Mouse (Mus musculus) bone marrow, adult 2 months (tissue): ENCODE measurements around the gene Set. TPM values are rescaled to one million over a fixed set of nuclear protein-coding genes. Genes with fewer than 3 reads are reported as not detected.

Experiments
- H3K27ac ChIP-seq: fragments of 200-500 bp; 2 replicates; pipeline ENCODE4 v1.5.1; 2012; ENCODE audit warnings: low read depth, mild to moderate bottlenecking, control low read depth, inconsistent platforms, low read length; ENCODE audit not compliant: control insufficient read depth, poor library complexity, insufficient read depth
- H3K4me1 ChIP-seq: fragments of 200-500 bp; 2 replicates; pipeline ENCODE4 v1.6.1; 2011; ENCODE audit warnings: low read length; ENCODE audit not compliant: control insufficient read depth, insufficient read depth
- H3K4me3 ChIP-seq: fragments of 200-500 bp; replicated peaks from 2 replicates; pipeline ENCODE3; 2011; ENCODE audit warnings: mild to moderate bottlenecking, low read depth, low read length, control low read depth; ENCODE audit not compliant: control insufficient read depth
- CTCF ChIP-seq: fragments of 200-500 bp; IDR thresholded peaks from 2 replicates; pipeline ENCODE4 v1.5.1; 2011; ENCODE audit warnings: low read length, control low read depth; ENCODE audit not compliant: control insufficient read depth, insufficient read depth
- POLR2A ChIP-seq: fragments of 200-500 bp; IDR thresholded peaks from 2 replicates; pipeline ENCODE4 v1.6.1; 2011; ENCODE audit warnings: low read depth, mild to moderate bottlenecking, control low read depth, low read length, borderline replicate concordance; ENCODE audit not compliant: control insufficient read depth
- WGBS: fragments of 180-500 bp; shearing (Covaris S2); methylation state at CpG from one replicate; pipeline ENCODE4 v1.1.7; 2018; 5-methylcytosine and 5-hydroxymethylcytosine counted together
- polyA plus RNA-seq: library from polyadenylated mRNA; stranded (reverse); fragments of >200 nt; gene quantifications from 2 replicates; pipeline ENCODE4 v1.2.4, GENCODE M21; 2011; ENCODE audit warnings: low replicate concordance; ENCODE audit not compliant: missing spikeins, insufficient read depth, insufficient read length

Gene Set
- polyA plus RNA-seq, 1 experiment: 230 TPM

GRCm38 (mm10) chr2:30091521-30091920 is 34.3 kb downstream of the Set start:
- no peak for TF ChIP-seq POLR2A
- no peak for TF ChIP-seq CTCF
- H3K4me1 ChIP-seq: no peaks in the 10 kb centered on the region; the same call in 1 of the 2 replicates
- 95% methylated on average over 12 of the region's 12 CpGs for WGBS
- H3K27ac ChIP-seq: no peak overlapping the region
- H3K4me3 ChIP-seq: no peak overlapping the region

DNA sequence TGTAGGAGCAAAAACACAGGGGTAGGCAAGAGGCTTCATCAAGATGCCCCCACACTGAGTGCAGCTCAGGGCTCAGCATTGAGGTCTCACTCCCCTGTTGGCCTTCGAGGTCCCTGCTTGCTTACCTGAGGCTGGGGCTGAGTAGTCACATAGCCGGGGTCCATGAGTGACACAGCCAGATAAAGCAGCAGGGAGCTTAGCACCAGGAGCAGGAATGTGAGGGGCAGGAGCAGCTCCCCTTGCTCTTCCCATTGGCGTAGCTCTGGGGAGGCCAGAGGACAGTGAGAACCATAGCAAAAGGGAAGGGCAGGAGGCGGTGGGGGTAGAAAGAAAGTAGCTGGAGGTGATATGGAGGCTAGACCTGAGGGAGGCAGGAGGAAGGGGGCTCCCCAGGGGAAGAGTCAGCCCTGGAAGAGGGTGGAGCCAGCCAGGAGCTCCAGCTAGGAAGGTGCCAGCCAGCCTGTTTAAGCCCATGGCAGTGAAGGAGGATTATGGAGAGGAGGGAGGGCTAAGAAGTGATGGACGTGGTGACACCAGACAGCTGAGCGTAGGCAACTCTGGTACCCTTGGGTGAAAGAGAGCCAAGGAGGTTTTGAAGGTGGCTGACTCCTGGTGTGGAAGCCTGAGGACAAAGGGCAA is 35.2 kb downstream of the Set start:
- Histone ChIP-seq H3K4me3 (no peak overlapping the region), H3K27ac (no peak overlapping the region), H3K4me1 (no peaks in the 10 kb centered on the region; the same call in 1 of the 2 replicates)
- 82% methylated on average over 6 of the region's 6 CpGs for WGBS
- TF ChIP-seq POLR2A: no peak
- no peak for TF ChIP-seq CTCF

- no peaks in the 10 kb centered on the region; the same call in 1 of the 2 replicates for H3K4me1 ChIP-seq
- TF ChIP-seq CTCF (no peak), POLR2A (peak; percentile 60; the same call in 1 of the 2 replicates)
- H3K4me3 ChIP-seq: peak within 1 kb of the TSS; percentile 84
- peak within 1 kb of the TSS; percentile 46; the same call in 1 of the 2 replicates for H3K27ac ChIP-seq
- WGBS: under 1% methylated on average over 51 of the region's 51 CpGs
Measured at GRCm38 (mm10) chr2:30093471-30094207, 36.5 kb downstream of the Set start, which contains the start of gene Zdhhc12. Gene Zdhhc12, minus strand, starts transcription at chr2:30093648.

- H3K4me1 ChIP-seq: no peaks in the 10 kb centered on the region; the same call in 1 of the 2 replicates
- no peak for TF ChIP-seq CTCF
- TF ChIP-seq POLR2A: no peak
- no peak overlapping the region for H3K27ac ChIP-seq
- 2% methylated on average over 13 of the region's 13 CpGs for WGBS
- H3K4me3 ChIP-seq: peak overlapping the region; percentile 56
Measured at GRCm38 (mm10) chr2:30094208-30094588, 37.0 kb downstream of the Set start.

DNA sequence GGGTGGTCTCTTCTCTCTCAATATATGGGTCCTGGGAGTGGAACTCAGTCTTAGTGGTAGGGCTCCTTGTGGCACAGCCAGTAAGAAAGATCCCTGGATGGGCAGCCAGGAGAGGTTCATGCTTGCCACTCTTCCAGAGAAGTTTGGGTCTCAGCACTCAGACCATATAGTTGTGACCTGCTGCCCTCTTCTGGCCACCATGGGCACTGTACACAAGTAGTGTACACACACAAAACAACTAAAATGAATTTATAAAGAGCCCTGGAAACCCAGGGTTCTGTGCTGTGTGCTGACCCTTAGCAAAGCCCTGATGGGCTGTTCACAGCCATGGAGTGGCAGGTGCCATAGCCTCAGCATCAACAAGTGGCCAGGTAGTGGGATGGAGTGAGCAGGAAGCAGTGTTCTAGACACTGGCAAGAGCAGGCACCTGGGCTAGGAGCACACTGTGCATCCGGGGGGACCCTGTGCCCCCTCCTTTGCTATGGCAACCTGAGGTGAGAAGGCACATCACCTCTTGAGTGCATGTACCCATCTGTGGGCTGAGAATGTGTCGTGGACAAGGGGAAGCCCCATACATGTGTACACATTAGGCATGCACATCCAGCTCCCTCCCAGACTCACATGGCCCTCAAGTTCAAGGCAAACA is 38.8 kb downstream of the Set start:
- H3K27ac ChIP-seq: no peak overlapping the region
- no peaks in the 10 kb centered on the region; the same call in 1 of the 2 replicates for H3K4me1 ChIP-seq
- no peak for TF ChIP-seq POLR2A
- peak; percentile 80 for TF ChIP-seq CTCF
- 69% methylated on average over 2 of the region's 2 CpGs for WGBS
- no peak overlapping the region for H3K4me3 ChIP-seq

DNA sequence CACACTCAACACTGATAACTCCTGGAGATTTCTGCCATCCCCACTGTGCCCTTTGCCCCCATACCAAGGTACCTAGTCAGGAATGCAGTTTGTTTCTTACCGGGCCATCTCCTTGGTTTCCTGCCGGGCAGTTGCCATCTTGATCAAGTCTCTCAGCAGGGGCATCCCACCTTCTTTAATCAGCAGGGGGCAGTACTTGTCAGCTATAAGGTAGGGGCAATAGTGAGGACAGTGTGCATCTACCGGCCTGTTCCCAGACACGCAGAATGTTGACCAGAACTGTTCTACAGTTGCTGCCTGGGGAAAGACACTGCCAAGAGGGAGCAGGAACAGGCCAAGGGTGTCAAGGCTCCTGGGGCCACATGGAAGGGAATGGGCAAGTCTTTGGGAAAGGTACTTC is 43.0 kb downstream of the Set start:
- H3K4me3 ChIP-seq: no peak overlapping the region
- no peak for TF ChIP-seq POLR2A
- TF ChIP-seq CTCF: no peak
- H3K4me1 ChIP-seq: no peaks in the 10 kb centered on the region
- no peak overlapping the region for H3K27ac ChIP-seq
- 77% methylated on average over 4 of the region's 4 CpGs for WGBS

DNA sequence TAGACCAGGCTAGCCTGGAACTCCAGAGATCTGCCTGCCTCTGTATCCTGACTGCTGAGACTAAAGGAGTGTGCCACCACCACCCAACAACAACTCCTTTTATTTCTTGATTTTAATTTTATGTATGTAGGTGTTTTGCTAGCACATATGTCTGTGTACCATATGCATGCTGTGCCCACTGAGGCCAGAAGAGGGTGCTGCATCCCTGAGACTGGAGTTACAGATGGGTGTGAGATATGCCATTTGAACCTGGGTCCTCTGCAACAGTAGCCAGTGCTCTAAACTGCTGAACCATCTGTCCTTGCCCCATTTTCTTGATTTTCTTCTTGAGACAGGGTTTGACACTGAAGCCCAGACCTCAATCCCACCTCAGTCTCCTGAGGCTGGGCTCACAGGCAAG is 49.2 kb downstream of the Set start:
- peaks cover 1% of the 10 kb centered on the region for H3K4me1 ChIP-seq
- peak; percentile 86 for TF ChIP-seq CTCF
- no peak for TF ChIP-seq POLR2A
- no peak overlapping the region for H3K4me3 ChIP-seq
- H3K27ac ChIP-seq: no peak overlapping the region

DNA sequence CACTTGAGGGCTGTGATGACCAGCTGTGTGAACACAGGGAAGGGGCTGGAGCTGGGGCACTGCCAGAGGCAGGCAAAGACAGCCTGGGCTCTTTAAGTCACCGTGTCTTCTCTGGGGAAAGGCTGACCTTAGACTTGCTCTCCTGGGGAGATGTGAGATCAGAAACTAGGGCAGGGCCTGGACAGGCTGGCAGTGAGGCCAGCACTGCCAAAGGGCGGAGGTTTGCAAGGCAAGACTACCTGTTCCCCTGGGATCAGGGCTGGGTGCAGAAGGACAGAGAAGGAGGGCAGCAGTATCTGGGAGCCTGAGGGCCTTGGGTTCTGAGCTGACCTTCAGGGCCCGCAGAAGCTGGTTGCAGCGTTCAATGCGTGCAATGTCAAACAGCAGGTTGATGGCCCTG is 50.5 kb downstream of the Set start:
- TF ChIP-seq CTCF (no peak), POLR2A (no peak)
- no peak overlapping the region for H3K27ac ChIP-seq
- 93% methylated on average over 5 of the region's 5 CpGs for WGBS
- H3K4me3 ChIP-seq: no peak overlapping the region
- H3K4me1 ChIP-seq: peaks cover 1% of the 10 kb centered on the region
